Mouse (Mus musculus) heart, adult 2 months (tissue): Measurements from ENCODE around the gene Ppp1r37.

ENCODE experiments used
- CTCF ChIP-seq: fragments of 200-600 bp; IDR thresholded peaks from 2 replicates; pipeline ENCODE4 v1.8.1; 2022; ENCODE audit warnings: antibody characterized with exemption, mild to moderate bottlenecking, moderate library complexity
- POLR2A ChIP-seq: fragments of 200-500 bp; IDR thresholded peaks from 2 replicates; pipeline ENCODE4 v1.6.1; 2011; ENCODE audit warnings: mild to moderate bottlenecking, low read depth, low read length, control low read depth; ENCODE audit not compliant: insufficient read depth

DNA sequence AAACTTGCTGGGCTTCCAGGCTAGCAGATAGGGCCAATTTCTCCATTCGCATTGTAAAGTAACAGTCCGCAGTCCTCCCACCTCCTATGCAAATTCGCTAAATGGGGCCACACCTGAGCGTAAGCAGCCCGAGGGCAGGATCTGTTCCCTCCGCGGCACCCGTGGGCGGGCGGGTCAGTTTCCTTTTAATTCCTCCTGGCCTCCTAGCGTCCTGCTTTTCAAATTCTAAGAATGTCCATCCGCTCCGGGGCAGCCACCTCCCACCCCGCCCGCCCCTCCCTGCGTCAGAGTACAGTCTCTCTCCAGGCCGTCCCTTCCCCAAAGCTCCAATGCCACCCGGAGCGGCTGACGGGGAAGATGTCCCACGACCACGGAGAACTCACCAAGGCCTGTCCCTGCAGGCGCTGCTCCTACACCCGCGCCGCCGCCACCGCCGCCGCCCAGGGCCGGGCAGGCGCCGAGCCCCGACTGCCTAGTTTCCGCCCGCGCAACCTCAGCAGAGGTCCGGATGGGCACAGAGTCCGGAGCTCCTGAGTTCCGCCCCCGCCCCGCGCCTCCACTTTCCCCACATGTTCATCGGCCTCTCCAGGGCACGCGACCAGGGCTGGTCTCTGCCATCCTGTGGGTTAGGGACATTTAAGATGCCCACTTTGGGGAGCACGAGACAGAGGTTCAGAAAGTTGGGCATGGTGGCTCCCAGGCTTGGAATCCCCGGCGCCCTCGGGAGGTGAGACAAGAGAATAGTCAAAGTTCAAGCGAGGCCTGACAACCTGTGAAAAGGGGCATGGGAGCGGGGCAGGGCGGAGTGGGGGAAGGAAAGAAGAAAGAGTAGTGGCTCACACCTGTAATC lies 10.3 kb upstream of the Ppp1r37 start:
- TF ChIP-seq CTCF: peak; percentile 54
- TF ChIP-seq POLR2A: peak; percentile 67
